Mouse (Mus musculus) left cerebral cortex, postnatal 36 days (tissue): Measurements from ENCODE around the gene Wfdc11. TPM values are rescaled to one million over a fixed set of nuclear protein-coding genes. Genes with fewer than 3 reads are reported as not detected.
A peak's percentile ranks its signal among the peaks of the same experiment; 100 is the strongest.
"Not testable (repeated sequence)": the region's sequence is repeated elsewhere in the genome, so short reads cannot be mapped to it uniquely, and the experiment has no call there.

ENCODE experiments used
- DNase-seq, 2 experiments: peaks; one replicate each; pipeline ENCODE4 v3.0.0; 2021 to 2022; ENCODE audit warnings: low spot score in 2 of 2, mixed read lengths in 1 of 2
- intact Hi-C: fragments of 180-260 bp; cut with DNase I; formaldehyde crosslinking; loops from one replicate; pipeline ENCODE4 v1.15.1; 2025
- total RNA-seq, 2 experiments: library from RNA; stranded (reverse); gene quantifications; 2 replicates each; pipeline ENCODE4 v1.2.3; 2021

The Wfdc11 gene
- total RNA-seq: not detected

GRCm38 (mm10) chr2:164673987-164674386, at the start of gene Wfdc11:
TSS of gene Wfdc11 (minus strand) at chr2:164674087.
- intact Hi-C loops: no loop called here
- DNase-seq: no peak

- intact Hi-C loops: loop anchor here (10.0 kb wide), 1 partner anchor 308 kb away; no protein-coding TSS in a partner anchor
These were observed 49.4 kb upstream of the Wfdc11 start for GRCm38 (mm10) chr2:164723276-164723675.

GRCm38 (mm10) chr2:164716194-164716786, 42.4 kb upstream of the Wfdc11 start:
- DNase-seq, intact Hi-C loops: not testable (repeated sequence)

More at GRCm38 (mm10) chr2:164723276-164723675, 49.4 kb upstream of the Wfdc11 start:
- DNase-seq: no peak

- no peak for DNase-seq
- intact Hi-C loops: no loop called here
These were observed 41.1 kb upstream of the Wfdc11 start, which contains the start of gene Spint5 for GRCm38 (mm10) chr2:164715005-164715404. TSS of gene Spint5 (plus strand) at chr2:164715305.

GRCm38 (mm10) chr2:164705991-164706390, 32.1 kb upstream of the Wfdc11 start:
- intact Hi-C loops: no loop called here
- no peak for DNase-seq

- DNase-seq: no peak
- intact Hi-C loops: no loop called here
These were observed 31.4 kb upstream of the Wfdc11 start for GRCm38 (mm10) chr2:164705328-164705727.

GRCm38 (mm10) chr2:164704235-164704634, 30.3 kb upstream of the Wfdc11 start:
- intact Hi-C loops: no loop called here

GRCm38 (mm10) chr2:164701761-164702160, 27.9 kb upstream of the Wfdc11 start:
- intact Hi-C loops: no loop called here
- DNase-seq: no peak

More at GRCm38 (mm10) chr2:164704235-164704634, 30.3 kb upstream of the Wfdc11 start:
- DNase-seq: no peak

- no peak for DNase-seq
- intact Hi-C loops: no loop called here
These were observed 27.1 kb upstream of the Wfdc11 start for GRCm38 (mm10) chr2:164700959-164701358.

GRCm38 (mm10) chr2:164698201-164698600, 24.3 kb upstream of the Wfdc11 start, which contains the start of gene Spint4:
TSS of gene Spint4 (plus strand) at chr2:164698501.
- intact Hi-C loops: no loop called here
- DNase-seq: no peak

- intact Hi-C loops: no loop called here
- DNase-seq: no peak
These were observed 10.9 kb upstream of the Wfdc11 start, which contains the start of gene Wfdc13 for GRCm38 (mm10) chr2:164684807-164685206. TSS of gene Wfdc13 (plus strand) at chr2:164685107.

- intact Hi-C loops: loop anchor here (2.0 kb wide), 1 partner anchor 47 kb away; no protein-coding TSS in a partner anchor
- DNase-seq: no peak
These were observed 6.0 kb upstream of the Wfdc11 start for GRCm38 (mm10) chr2:164679906-164680305.

- peak; percentile 33 to 46 for DNase-seq
- intact Hi-C loops: loop anchor here (2.0 kb wide), 1 partner anchor 48 kb away; no protein-coding TSS in a partner anchor
These were observed 5.2 kb upstream of the Wfdc11 start for GRCm38 (mm10) chr2:164678848-164679625.

- DNase-seq: no peak
- intact Hi-C loops: no loop called here
These were observed 3.2 kb upstream of the Wfdc11 start for GRCm38 (mm10) chr2:164676916-164677685.

GRCm38 (mm10) chr2:164676103-164676502, 2.2 kb upstream of the Wfdc11 start:
- intact Hi-C loops: no loop called here
- DNase-seq: no peak

- DNase-seq: no peak
These were observed 2.9 kb downstream of the Wfdc11 start for GRCm38 (mm10) chr2:164670938-164671337.

GRCm38 (mm10) chr2:164670261-164670660, 3.6 kb downstream of the Wfdc11 start:
- intact Hi-C loops: no loop called here
- no peak for DNase-seq

More at GRCm38 (mm10) chr2:164670938-164671337, 2.9 kb downstream of the Wfdc11 start:
- intact Hi-C loops: no loop called here

- intact Hi-C loops: no loop called here
These were observed 9.0 kb downstream of the Wfdc11 start for GRCm38 (mm10) chr2:164664851-164665250.

GRCm38 (mm10) chr2:164656483-164656882, 17.4 kb downstream of the Wfdc11 start, which contains the start of gene Wfdc9:
TSS of gene Wfdc9 (minus strand) at chr2:164656583.
- intact Hi-C loops: no loop called here
- no peak for DNase-seq

More at GRCm38 (mm10) chr2:164664851-164665250, 9.0 kb downstream of the Wfdc11 start:
- DNase-seq: no peak

- intact Hi-C loops: no loop called here
- no peak for DNase-seq
These were observed 18.0 kb downstream of the Wfdc11 start, which contains the start of gene Wfdc10 for GRCm38 (mm10) chr2:164655858-164656257. TSS of gene Wfdc10 (plus strand) at chr2:164656046.
